ENCODE assay signal across 29 mouse cellular contexts in the genomic region with DNA sequence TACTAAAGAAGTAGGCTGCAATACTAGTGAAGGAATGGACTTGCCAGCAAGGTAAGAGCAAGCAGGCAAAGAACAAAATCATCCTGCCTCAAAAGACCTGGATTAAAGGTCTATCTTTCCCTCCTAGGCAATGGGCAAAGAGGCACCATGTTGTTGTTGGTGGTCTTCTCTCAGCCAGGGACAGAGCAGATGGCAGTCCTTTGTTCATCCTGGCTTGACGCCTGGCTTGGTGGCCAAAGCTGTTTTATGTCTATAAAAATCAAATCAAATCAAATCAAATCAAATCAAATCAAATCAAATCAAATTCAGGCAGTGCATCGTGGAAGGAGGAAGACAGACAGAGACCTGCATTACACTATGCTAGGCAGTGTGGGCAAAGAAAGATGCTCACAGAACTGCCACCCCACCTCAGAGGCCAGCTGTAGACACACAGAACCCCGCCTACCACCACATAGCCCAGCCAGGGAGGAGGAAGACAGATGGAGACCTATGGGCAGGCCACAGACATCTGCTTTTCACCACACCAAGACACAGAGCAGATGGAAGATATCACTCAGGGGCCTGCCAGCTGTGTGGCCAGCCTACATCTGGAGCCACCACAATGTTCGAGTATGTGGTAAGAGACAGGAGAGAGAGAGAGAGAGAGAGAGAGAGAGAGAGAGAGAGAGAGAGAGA. TPM values are rescaled to one million over a fixed set of nuclear protein-coding genes. Genes with fewer than 3 reads are reported as not detected.
DNase-seq lines count a peak whose midpoint lies in the region; ATAC-seq and TF ChIP-seq lines count a peak whose summit lies in the region.
"Not testable (repeated sequence)": the region's sequence is repeated elsewhere in the genome, so short reads cannot be mapped to it uniquely, and the experiment has no call there.
"Had no signal": no experiment of that assay in that cellular context is flagged by ENCODE, and none has a peak within 500 bp of the region (broad histone marks: within the 10 kb centered on the region; RNA-seq: fewer than 3 reads in every experiment).

No protein-coding gene starts in this region.

- H3K4me1 ChIP-seq in embryonic facial prominence, embryonic 14.5 days (ENCODE audit: control insufficient read depth, insufficient read depth, low read length); hindbrain, embryonic 16.5 days (ENCODE audit: control insufficient read depth, insufficient read depth, low read depth, low read length); lung, embryonic 14.5 days (ENCODE audit: insufficient read depth): not testable (repeated sequence)

- not testable (repeated sequence) for H3K27me3 ChIP-seq in embryonic facial prominence, embryonic 14.5 days (replicated peaks; ENCODE audit: control insufficient read depth, insufficient read depth, low read length); hindbrain, embryonic 16.5 days (replicated peaks; ENCODE audit: control insufficient read depth, insufficient read depth, low read length); lung, embryonic 14.5 days (ENCODE audit: insufficient read depth, low read length)

- not testable (repeated sequence) for H3K9me3 ChIP-seq in embryonic facial prominence, embryonic 14.5 days (ENCODE audit: control insufficient read depth, low read length); hindbrain, embryonic 16.5 days (ENCODE audit: control insufficient read depth, low read length); lung, embryonic 14.5 days (ENCODE audit: low read depth, low read length)

- not testable (repeated sequence) for H3K36me3 ChIP-seq in embryonic facial prominence, embryonic 14.5 days (ENCODE audit: control insufficient read depth, insufficient read depth, low read length); hindbrain, embryonic 16.5 days (ENCODE audit: control insufficient read depth, insufficient read depth, low read length); lung, embryonic 14.5 days (ENCODE audit: insufficient read depth)

- peak; percentile 67 for ATAC-seq in embryonic facial prominence, embryonic 14.5 days (ENCODE audit: low read depth)
- peak; percentile 58; the same call in 1 of the 2 replicates for ATAC-seq in hindbrain, embryonic 16.5 days
- ATAC-seq in lung, embryonic 14.5 days (ENCODE audit: insufficient read depth), result peak; percentile 66

- 70% methylated on average over 2 of the region's 4 CpGs for WGBS in embryonic facial prominence, embryonic 14.5 days
- 66% methylated on average over 2 of the region's 4 CpGs for WGBS in hindbrain, embryonic 16.5 days
- WGBS in lung, embryonic 14.5 days, result 93% methylated on average over 2 of the region's 4 CpGs

- TF ChIP-seq CTCF in lung, embryonic 14.5 days (IDR thresholded peaks at IDR 0.05; ENCODE audit: low read depth), result not testable (repeated sequence)

- H3K4me3 ChIP-seq in embryonic facial prominence, embryonic 14.5 days (ENCODE audit: low read depth, low read length); hindbrain, embryonic 16.5 days (ENCODE audit: low read length); lung, embryonic 14.5 days (ENCODE audit: low read depth, low read length): not testable (repeated sequence)

- not testable (repeated sequence) for H3K4me2 ChIP-seq in embryonic facial prominence, embryonic 14.5 days (ENCODE audit: low read depth, low read length); hindbrain, embryonic 16.5 days (ENCODE audit: low read length); lung, embryonic 14.5 days

- not testable (repeated sequence) for H3K27ac ChIP-seq in embryonic facial prominence, embryonic 14.5 days (replicated peaks; ENCODE audit: low read depth, low read length); hindbrain, embryonic 16.5 days (ENCODE audit: low read depth, low read length); lung, embryonic 14.5 days (ENCODE audit: low read depth)

- peak; percentile 65 to 70 for DNase-seq in cerebellum, postnatal 10 days
- DNase-seq in embryonic facial prominence, embryonic 14.5 days (ENCODE audit: low spot score); lung, embryonic 14.5 days: not testable (repeated sequence)
- DNase-seq in heart, adult 11 months, result peak; percentile 51
- DNase-seq in layer of hippocampus, postnatal 10 days (ENCODE audit: low spot score in 2 of 2), result peak; percentile 9 to 17
- DNase-seq in retina, postnatal 1 day, result peak; percentile 15

- not testable (repeated sequence) for H3K9ac ChIP-seq in embryonic facial prominence, embryonic 14.5 days (ENCODE audit: low read depth, low read length); hindbrain, embryonic 16.5 days (ENCODE audit: low read depth, low read length); lung, embryonic 14.5 days

RNA-seq across cellular contexts. Expression of a gene that starts 11.1 kb away (rescaled TPM):
- polyA plus RNA-seq in embryonic facial prominence, embryonic 14.5 days (2014; fragmentation: Nextera tagmentation; extraction: Ambion mirVana), result not detected in 2 replicates
- 0.16 and 0.41 TPM in 2 replicates for polyA plus RNA-seq in hindbrain, embryonic 16.5 days (2015; fragmentation: Nextera tagmentation; extraction: Ambion mirVana)
- total RNA-seq in layer of hippocampus, postnatal 10 days (2021), result not detected
- not detected in 2 replicates for polyA plus RNA-seq in lung, embryonic 14.5 days (2014; fragmentation: Nextera tagmentation; extraction: Ambion mirVana)
- total RNA-seq: adrenal gland, adult 8-10 months; adrenal gland, postnatal 25 days; ES-E14; gastrocnemius, adult 2 months; gastrocnemius, postnatal 14 days; gastrocnemius, postnatal 4 days; heart, adult 2 months; heart, postnatal 25 days; hematopoietic stem cell, adult 5-6 weeks had no signal
- polyA plus RNA-seq: activated CD4-positive, CD25-positive, alpha-beta regulatory T cell, adult 4 months; brain, embryonic 14.5 days; embryonic facial prominence, embryonic 10.5 days; embryonic facial prominence, embryonic 13.5 days; forebrain, embryonic 11.5 days; forebrain, embryonic 14.5 days; heart, adult 2 months; heart, embryonic 13.5 days; heart, postnatal 0 days; hindbrain, embryonic 12.5 days; intestine, embryonic 14.5 days had no signal

RNA-seq across cellular contexts. Expression of a gene that starts 24.7 kb away (rescaled TPM):
- not detected in 2 replicates for polyA plus RNA-seq in embryonic facial prominence, embryonic 14.5 days (2014; fragmentation: Nextera tagmentation; extraction: Ambion mirVana)
- 0.19 and 0.23 TPM in 2 replicates for polyA plus RNA-seq in hindbrain, embryonic 16.5 days (2015; fragmentation: Nextera tagmentation; extraction: Ambion mirVana)
- under 1 TPM; 0.69 to 0.78 TPM for total RNA-seq in layer of hippocampus, postnatal 10 days (2021)
- polyA plus RNA-seq in lung, embryonic 14.5 days (2014; fragmentation: Nextera tagmentation; extraction: Ambion mirVana), result not detected in 2 replicates
- total RNA-seq: forebrain, postnatal 0 days had no signal
- polyA plus RNA-seq: activated CD4-positive, CD25-positive, alpha-beta regulatory T cell, adult 4 months; cortical plate, adult 2 months; embryonic facial prominence, embryonic 10.5 days; forebrain, embryonic 11.5 days; forebrain, embryonic 14.5 days; heart, adult 2 months; heart, embryonic 10.5 days; heart, embryonic 13.5 days; heart, postnatal 0 days; intestine, embryonic 14.5 days had no signal

RNA-seq across cellular contexts. Expression of a gene that starts 42.6 kb away (rescaled TPM):
- not detected in 2 replicates for polyA plus RNA-seq in embryonic facial prominence, embryonic 14.5 days (2014; fragmentation: Nextera tagmentation; extraction: Ambion mirVana)
- 0.19 and 0.23 TPM in 2 replicates for polyA plus RNA-seq in hindbrain, embryonic 16.5 days (2015; fragmentation: Nextera tagmentation; extraction: Ambion mirVana)
- under 1 TPM; 0.69 to 0.78 TPM for total RNA-seq in layer of hippocampus, postnatal 10 days (2021)
- polyA plus RNA-seq in lung, embryonic 14.5 days (2014; fragmentation: Nextera tagmentation; extraction: Ambion mirVana), result not detected in 2 replicates
- total RNA-seq: forebrain, postnatal 0 days had no signal
- polyA plus RNA-seq: activated CD4-positive, CD25-positive, alpha-beta regulatory T cell, adult 4 months; cortical plate, adult 2 months; embryonic facial prominence, embryonic 10.5 days; forebrain, embryonic 11.5 days; forebrain, embryonic 14.5 days; heart, adult 2 months; heart, embryonic 10.5 days; heart, embryonic 13.5 days; heart, postnatal 0 days; intestine, embryonic 14.5 days had no signal
